Mouse (Mus musculus) gastrocnemius, postnatal 36 days (tissue): Measurements from ENCODE around the gene Tenm2. TPM values are rescaled to one million over a fixed set of nuclear protein-coding genes. Genes with fewer than 3 reads are reported as not detected.

Experiments
- DNase-seq, 2 experiments: peaks; one replicate each; pipeline ENCODE4 v3.0.0; 2022
- intact Hi-C: fragments of 180-260 bp; cut with DNase I; formaldehyde crosslinking; loops from one replicate; pipeline ENCODE4 v1.15.1; 2025
- total RNA-seq, 2 experiments: library from RNA; stranded (reverse); gene quantifications; 2 replicates each; pipeline ENCODE4 v1.2.3; 2021

Gene Tenm2
- total RNA-seq, 2 experiments from 2014 or later, result 0.26 to 0.57 TPM

DNA sequence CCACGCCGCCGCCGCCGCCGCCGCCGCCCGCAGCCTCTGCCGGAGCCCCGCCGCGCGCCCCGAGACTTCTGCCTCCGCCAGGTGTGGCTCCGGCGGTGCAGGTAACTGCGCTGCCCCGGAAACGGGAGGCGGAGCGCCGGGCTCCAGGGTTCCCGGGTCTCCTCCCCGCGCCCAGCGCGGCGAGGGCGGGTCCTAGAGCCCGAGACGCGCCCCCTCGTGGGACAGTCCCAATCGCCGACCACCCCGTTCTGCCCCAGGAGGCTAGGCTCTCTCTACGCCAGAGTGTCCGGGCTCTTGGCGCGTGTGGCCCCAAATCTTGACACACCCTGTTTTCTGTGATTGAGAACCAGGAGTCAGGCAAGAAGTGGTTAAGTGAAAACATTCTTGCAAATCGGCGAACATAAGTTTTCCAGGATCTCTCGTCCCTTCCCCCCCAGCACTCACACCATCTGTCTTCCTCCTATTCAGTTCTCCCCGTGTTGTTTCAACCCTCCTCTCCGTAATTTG, 1255.3 kb downstream of the Tenm2 start, which contains the start of gene Wwc1:
Gene Wwc1 (minus strand): TSS at position 117 of the 507 bp plus-strand sequence.
- no peak for DNase-seq
- intact Hi-C loops, result no loop called here

DNA sequence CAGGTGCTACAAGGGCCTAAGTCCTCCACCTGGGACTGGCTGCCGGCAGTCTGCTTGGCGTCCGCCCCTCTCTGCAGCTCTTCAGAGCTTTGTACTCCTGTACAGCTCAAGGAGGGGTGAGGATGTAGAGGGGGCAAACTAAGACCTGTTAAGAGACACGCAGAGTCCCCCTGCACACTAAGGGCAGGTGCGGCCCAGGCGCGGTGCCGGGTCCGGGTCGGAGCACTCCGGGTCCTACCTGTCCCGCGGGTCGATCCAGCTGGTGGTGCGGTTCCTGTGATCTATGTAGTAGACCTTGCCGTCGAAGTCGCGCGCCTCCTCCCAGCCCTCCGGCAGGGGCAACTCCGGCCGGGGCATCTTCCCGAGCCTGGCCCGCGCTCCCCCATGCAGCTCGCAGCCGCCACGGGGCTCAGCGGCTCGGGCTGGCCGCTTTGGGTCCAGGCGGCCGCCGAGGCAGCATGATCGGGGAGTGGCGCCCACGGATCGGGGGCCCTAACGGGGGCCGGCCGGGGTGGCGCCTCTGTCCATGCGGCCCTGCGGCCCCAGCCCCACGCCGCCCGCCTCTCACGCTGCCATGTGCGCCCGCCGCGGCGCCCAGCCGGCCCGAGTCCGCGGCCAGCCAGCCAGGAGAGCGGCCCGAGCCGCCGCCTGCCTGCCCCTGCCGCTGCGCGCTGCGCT, 1255.9 kb downstream of the Tenm2 start:
- intact Hi-C loops, result no loop called here
- DNase-seq, result no peak

DNA sequence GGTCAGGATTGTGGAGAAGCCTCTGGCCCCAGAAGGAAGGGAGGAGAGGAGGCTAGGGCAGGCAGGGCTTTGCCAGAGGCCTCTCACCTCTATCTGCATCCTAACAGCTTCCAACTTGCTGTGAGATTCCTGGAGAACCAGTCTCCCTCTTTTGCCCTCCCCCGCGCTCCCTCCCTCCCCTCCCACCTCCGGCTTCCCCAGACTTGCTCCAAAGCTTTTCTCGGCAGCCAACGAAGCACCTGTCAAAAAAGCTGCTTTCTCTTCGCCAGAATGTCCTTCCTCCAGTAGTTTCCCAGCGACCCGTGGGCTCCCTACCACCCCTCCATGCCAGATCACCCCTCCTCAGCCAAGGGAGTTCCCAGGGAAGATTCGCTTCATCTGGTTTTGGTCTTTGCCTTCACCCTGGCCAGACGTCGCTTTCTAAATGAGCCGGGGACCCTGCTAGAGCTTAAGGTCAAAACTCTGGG, 1256.5 kb downstream of the Tenm2 start:
- no peak for DNase-seq
- intact Hi-C loops, result no loop called here

- intact Hi-C loops, result no loop called here
Observed at GRCm38 (mm10) chr11:35977796-35978195, 1258.0 kb downstream of the Tenm2 start.

GRCm38 (mm10) chr11:35977096-35977495, 1258.7 kb downstream of the Tenm2 start:
- DNase-seq, result no peak
- intact Hi-C loops, result no loop called here

More at GRCm38 (mm10) chr11:35977796-35978195, 1258.0 kb downstream of the Tenm2 start:
- DNase-seq, result no peak

- intact Hi-C loops, result no loop called here
- no peak for DNase-seq
Observed at GRCm38 (mm10) chr11:35976482-35976881, 1259.3 kb downstream of the Tenm2 start.

- DNase-seq, result no peak
- intact Hi-C loops, result no loop called here
Observed at GRCm38 (mm10) chr11:35974632-35975450, 1260.9 kb downstream of the Tenm2 start.

DNA sequence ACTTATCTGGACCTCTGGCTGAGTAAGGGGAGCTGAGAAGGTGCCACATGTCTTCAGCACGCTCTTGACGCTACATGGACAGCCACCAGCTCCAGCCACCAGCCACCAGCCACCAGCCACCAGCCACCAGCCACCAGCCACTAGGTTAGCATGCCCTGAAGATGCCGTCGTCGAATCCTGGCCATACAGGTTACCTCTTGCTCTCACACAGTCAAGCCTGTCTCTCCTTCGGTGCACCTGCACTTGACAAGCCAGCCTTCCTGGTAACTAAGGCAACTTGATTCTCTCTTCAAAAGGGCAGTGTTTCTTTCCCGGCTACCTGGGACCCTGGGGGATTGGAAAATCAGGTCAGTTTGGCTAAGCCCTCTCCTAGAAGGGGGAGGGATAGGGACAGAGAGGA, 1262.6 kb downstream of the Tenm2 start:
- no peak for DNase-seq
- intact Hi-C loops, result no loop called here

GRCm38 (mm10) chr11:35972270-35972931, 1263.4 kb downstream of the Tenm2 start:
- DNase-seq, result no peak
- intact Hi-C loops, result no loop called here

DNA sequence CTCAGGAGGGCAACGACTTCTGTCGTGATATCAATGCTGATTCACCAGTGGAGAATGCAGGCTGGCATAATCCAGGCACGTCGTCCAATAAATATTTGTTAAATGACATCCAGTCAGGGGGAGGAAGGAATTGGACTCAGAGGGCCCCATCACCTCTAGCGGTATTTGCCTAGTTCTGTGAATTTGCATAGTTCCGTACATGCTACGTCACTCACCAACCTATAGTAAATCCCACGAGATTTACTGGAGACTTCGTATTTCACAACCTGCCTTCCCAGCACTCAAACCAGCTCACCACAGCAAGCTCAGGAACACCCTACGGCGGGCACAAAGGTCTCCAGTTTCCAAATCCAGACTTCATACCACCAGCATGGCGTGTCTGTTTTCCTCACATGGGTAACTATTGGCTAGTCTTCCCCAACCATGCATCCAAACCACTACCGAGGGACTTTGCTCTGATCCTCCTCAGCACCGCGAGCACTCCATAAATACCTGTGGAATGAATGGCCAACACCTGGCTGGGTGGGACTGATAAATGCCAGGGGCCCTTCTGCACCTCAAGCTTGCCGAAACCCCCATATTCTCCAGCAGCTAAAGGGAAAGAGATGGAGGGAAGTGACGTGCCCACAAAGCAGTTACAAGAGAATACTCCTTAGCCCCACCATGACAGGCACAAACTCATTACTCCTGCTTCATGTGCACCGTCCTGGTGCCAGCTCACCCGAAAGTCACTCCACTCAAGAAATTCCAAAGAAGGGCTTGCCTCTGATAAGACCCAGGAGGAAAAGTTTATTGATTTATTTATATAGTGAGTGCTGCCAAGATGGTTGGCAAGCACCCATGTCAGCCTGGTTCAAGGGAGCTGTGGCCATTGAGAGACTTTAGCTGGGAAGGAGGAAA, 1264.7 kb downstream of the Tenm2 start:
- DNase-seq, result no peak
- intact Hi-C loops, result no loop called here

DNA sequence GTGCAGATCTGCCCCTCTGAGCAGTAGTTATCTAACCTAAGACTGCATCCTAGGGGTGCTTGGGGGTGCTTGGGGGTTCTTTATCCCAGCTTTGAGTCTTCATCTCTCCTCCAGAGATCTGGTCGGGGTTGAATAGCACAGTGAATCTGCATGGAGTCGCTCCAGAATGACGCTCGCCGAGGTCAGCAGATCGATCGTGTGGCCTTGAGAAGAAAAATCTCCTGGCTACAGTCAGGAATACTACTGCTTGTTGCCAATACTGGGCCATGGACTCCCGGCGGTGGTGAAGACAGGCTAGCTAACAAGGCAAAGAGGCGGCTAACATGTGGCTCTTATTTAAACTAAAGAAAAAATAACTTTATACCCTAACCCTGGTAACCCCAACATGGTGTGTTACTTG, 1267.5 kb downstream of the Tenm2 start:
- intact Hi-C loops, result no loop called here
- DNase-seq, result no peak

GRCm38 (mm10) chr11:35963981-35964549, 1271.7 kb downstream of the Tenm2 start:
- intact Hi-C loops, result no loop called here
- no peak for DNase-seq

GRCm38 (mm10) chr11:35963554-35963953, 1272.2 kb downstream of the Tenm2 start:
- intact Hi-C loops, result no loop called here
- no peak for DNase-seq

DNA sequence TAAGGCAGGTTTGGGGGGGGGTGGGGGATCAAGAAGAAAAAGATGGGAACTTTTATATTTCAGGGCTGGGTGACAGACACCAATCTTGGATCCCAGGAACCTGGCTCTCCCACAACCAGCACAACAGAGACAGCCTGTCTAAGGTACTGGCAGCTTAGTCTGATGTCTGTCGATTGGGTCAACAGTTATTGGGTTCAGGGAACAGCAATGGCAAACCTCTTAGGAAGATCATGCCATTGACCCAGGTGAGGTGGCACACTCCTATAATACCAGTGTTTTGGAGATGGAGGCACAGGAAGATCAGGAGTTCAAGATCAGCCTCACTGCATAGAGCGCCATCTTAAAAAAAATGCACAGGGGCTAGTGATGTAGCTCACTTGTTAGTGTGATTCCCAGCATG, 1273.3 kb downstream of the Tenm2 start:
- intact Hi-C loops, result no loop called here
- DNase-seq, result no peak

DNA sequence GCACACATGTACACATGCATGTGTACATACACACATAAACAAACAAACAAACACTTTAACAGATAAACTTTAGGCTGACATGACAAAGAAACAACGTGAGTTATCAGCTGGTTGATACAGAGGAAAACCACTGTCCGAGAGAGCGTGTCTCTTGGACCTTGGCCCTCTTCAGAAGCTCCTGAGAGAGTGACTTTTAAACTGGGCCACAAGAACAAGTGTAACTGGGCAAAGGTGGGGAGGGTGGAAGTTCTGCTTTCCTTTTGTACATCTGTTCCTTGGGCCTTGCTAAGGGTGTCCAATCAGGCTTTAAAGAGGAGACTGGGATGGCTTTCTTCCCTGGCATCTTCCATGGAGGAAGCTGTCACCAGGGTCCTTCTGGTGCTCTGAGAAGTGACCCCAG, 1276.5 kb downstream of the Tenm2 start:
- DNase-seq, result no peak
- intact Hi-C loops, result no loop called here
